Mouse (Mus musculus): ENCODE data around the gene Tgfbi. TPM values are rescaled to one million over a fixed set of nuclear protein-coding genes. Genes with fewer than 3 reads are reported as not detected.

Gene Tgfbi
- 10.8 TPM for polyA plus RNA-seq (2014; fragmentation: Illumina TruSeq; extraction: RNeasy Lipid Tissue Mini Kit (QIAGEN cat#74804); ENCODE audit: low read depth, low replicate concordance)

DNA sequence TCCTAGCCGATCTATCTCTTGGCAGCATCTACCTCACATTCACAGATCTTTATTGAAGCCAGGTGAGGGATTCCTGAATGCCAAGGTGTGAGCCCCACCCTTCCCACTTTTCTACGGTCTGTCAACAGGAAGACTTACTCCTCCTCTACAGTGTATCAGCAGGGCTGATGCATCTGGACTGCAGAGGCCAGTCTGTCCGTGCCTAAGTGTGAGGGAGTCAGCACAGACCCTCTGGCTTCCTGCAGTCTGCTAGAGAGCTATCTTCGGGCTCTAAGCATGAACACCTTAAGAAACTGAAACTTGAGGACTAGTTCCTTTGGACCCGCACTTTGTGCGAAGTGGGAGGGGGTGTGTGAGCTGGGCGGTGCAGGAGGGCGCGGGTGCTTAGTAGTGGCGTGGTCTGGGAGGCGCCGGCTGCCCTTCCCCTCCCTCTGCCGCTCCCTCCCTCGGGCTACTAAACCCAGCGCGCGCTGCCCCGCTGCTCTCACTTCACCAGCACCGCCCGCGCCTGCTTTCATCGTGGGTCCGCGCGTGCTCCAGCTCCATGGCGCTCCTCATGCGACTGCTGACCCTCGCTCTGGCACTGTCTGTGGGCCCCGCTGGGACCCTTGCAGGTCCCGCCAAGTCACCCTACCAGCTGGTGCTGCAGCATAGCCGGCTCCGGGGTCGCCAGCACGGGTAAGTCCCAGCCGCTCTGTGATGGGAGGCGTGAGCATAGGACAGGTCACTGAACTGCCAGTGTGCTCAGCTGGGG lies at the start of gene Tgfbi:
TSS of gene Tgfbi (plus strand) at position 421 of the 754 bp plus-strand sequence.

Other genes starting within 250 kb of the Tgfbi start
- not detected for gene Gm3045, start 182.9 kb upstream of the Tgfbi start, polyA plus RNA-seq (2014; fragmentation: Illumina TruSeq; extraction: RNeasy Lipid Tissue Mini Kit (QIAGEN cat#74804); ENCODE audit: low read depth, low replicate concordance)
- not detected for gene Slc25a48, start 171.2 kb upstream of the Tgfbi start, polyA plus RNA-seq (2014; fragmentation: Illumina TruSeq; extraction: RNeasy Lipid Tissue Mini Kit (QIAGEN cat#74804); ENCODE audit: low read depth, low replicate concordance)
- not detected for gene Il9, start 127.3 kb upstream of the Tgfbi start, polyA plus RNA-seq (2014; fragmentation: Illumina TruSeq; extraction: RNeasy Lipid Tissue Mini Kit (QIAGEN cat#74804); ENCODE audit: low read depth, low replicate concordance)
- 8.4 TPM for gene Fbxl21, start 87.1 kb upstream of the Tgfbi start, polyA plus RNA-seq (2014; fragmentation: Illumina TruSeq; extraction: RNeasy Lipid Tissue Mini Kit (QIAGEN cat#74804); ENCODE audit: low read depth, low replicate concordance)
- gene Lect2, start 61.0 kb upstream of the Tgfbi start, polyA plus RNA-seq (2014; fragmentation: Illumina TruSeq; extraction: RNeasy Lipid Tissue Mini Kit (QIAGEN cat#74804); ENCODE audit: low read depth, low replicate concordance): not detected
- 55.8 TPM for gene Smad5, start 93.5 kb downstream of the Tgfbi start, polyA plus RNA-seq (2014; fragmentation: Illumina TruSeq; extraction: RNeasy Lipid Tissue Mini Kit (QIAGEN cat#74804); ENCODE audit: low read depth, low replicate concordance)
- gene Gm45623, start 144.3 kb downstream of the Tgfbi start, polyA plus RNA-seq (2014; fragmentation: Illumina TruSeq; extraction: RNeasy Lipid Tissue Mini Kit (QIAGEN cat#74804); ENCODE audit: low read depth, low replicate concordance): not detected

Data from adrenal gland, adult 10 weeks (tissue).